Comparison of ENCODE assay signal across 14 mouse cellular contexts in the genomic region with DNA sequence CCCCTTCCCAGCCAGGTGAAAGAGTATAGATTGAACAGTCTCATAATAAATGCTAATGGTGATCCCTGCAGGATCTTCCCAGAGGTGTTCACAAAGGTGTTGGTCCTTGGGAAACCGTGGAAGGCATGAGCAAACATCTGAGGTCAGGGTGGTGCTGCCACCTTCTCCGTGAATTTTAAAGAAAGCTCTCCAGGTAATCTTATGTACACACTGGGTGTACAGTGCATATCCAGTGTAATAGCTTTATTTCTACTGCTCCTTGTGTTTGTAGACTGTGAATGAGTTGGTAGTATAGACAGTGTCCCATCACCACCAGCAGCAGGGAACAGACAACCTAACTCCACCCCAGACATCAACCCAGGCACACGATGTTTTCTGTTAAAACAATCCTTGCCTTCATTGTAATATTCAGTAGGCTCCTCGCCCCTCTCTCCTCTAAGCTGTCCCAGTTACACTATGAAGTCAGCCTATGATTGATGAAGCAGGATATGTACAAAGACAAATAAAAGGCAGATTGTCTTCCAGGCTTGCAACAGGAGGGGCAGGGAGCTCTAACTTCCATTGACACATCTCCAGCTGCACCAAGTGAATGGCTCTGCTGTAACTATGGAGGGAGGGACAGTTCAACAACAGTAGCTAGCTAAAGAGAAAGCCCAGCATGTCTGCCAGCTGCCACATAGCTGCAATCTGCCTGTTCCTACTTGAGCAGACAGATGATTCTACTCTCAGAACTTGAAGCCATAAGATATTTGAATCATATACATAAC. TPM values are rescaled to one million over a fixed set of nuclear protein-coding genes. Genes with fewer than 3 reads are reported as not detected.
A peak's percentile ranks its signal among the peaks of the same experiment; 100 is the strongest.
DNase-seq lines count a peak whose midpoint lies in the region; ATAC-seq lines count a peak whose summit lies in the region.
"Had no signal": no experiment of that assay in that cellular context is flagged by ENCODE, and none has a peak within 500 bp of the region (broad histone marks: within the 10 kb centered on the region; RNA-seq: fewer than 3 reads in every experiment).

No protein-coding gene starts in this region.

- H3K36me3 ChIP-seq in intestine, embryonic 15.5 days = no peaks in the 10 kb centered on the region
- no peaks in the 10 kb centered on the region for H3K36me3 ChIP-seq in kidney, embryonic 14.5 days (ENCODE audit: control insufficient read depth, insufficient read depth, low read length)
- H3K36me3 ChIP-seq: heart, embryonic 10.5 days had no signal

- H3K4me3 ChIP-seq in intestine, embryonic 15.5 days (replicated peaks) = no peak overlapping the region
- no peak overlapping the region for H3K4me3 ChIP-seq in kidney, embryonic 14.5 days (ENCODE audit: low read length)
- H3K4me3 ChIP-seq: heart, embryonic 10.5 days had no signal

- intact Hi-C loops in left cerebral cortex, postnatal 14 days (cut with DNase I) = no loop called here
- intact Hi-C loops in left cerebral cortex, postnatal 4 days (cut with DNase I) = no loop called here

- H3K4me1 ChIP-seq in intestine, embryonic 15.5 days (replicated peaks) = no peaks in the 10 kb centered on the region
- no peaks in the 10 kb centered on the region for H3K4me1 ChIP-seq in kidney, embryonic 14.5 days (ENCODE audit: control insufficient read depth, insufficient read depth, low read length)
- H3K4me1 ChIP-seq: heart, embryonic 10.5 days had no signal

- peak; percentile 11 for DNase-seq in embryo, embryonic 10 days (ENCODE audit: low spot score)
- DNase-seq in embryo, embryonic 10.5 days (ENCODE audit: low spot score) = no peak
- DNase-seq in left cerebral cortex, postnatal 14 days (ENCODE audit: low spot score in 2 of 2) = peak; percentile 11 to 57
- DNase-seq in left cerebral cortex, postnatal 4 days = no peak
- DNase-seq in Muller cell, postnatal 12 days (ENCODE audit: inconsistent ontology term) = peak; percentile 38
- no peak for DNase-seq in adrenal gland, postnatal 25 days
- DNase-seq: heart, postnatal 4 days; kidney, postnatal 36 days; spleen, adult 18-20 months; thymus, postnatal 14 days had no signal

- WGBS in intestine, embryonic 15.5 days = 39% methylated on average over 4 of the region's 4 CpGs
- 62% methylated on average over 4 of the region's 4 CpGs for WGBS in kidney, embryonic 14.5 days

- H3K9ac ChIP-seq in intestine, embryonic 15.5 days = no peak overlapping the region
- H3K9ac ChIP-seq in kidney, embryonic 14.5 days (ENCODE audit: low read depth, low read length) = no peak overlapping the region

- H3K9me3 ChIP-seq in intestine, embryonic 15.5 days = no peaks in the 10 kb centered on the region
- H3K9me3 ChIP-seq in kidney, embryonic 14.5 days (ENCODE audit: control insufficient read depth, low read length) = no peaks in the 10 kb centered on the region
- H3K9me3 ChIP-seq: heart, embryonic 10.5 days had no signal

- no peaks in the 10 kb centered on the region for H3K27me3 ChIP-seq in intestine, embryonic 15.5 days (replicated peaks)
- H3K27me3 ChIP-seq in kidney, embryonic 14.5 days (ENCODE audit: control insufficient read depth, insufficient read depth, low read length) = no peaks in the 10 kb centered on the region

- H3K27ac ChIP-seq in intestine, embryonic 15.5 days = no peak overlapping the region
- no peak overlapping the region for H3K27ac ChIP-seq in kidney, embryonic 14.5 days (ENCODE audit: low read depth, low read length)
- H3K27ac ChIP-seq: heart, embryonic 10.5 days had no signal

- H3K4me2 ChIP-seq in intestine, embryonic 15.5 days (replicated peaks) = no peak overlapping the region
- no peak overlapping the region for H3K4me2 ChIP-seq in kidney, embryonic 14.5 days (replicated peaks; ENCODE audit: low read depth, low read length)

- peak; percentile 28; the same call in 1 of the 2 replicates for ATAC-seq in intestine, embryonic 15.5 days
- ATAC-seq in kidney, embryonic 14.5 days (ENCODE audit: low FRiP score, low TSS enrichment) = no peak
- ATAC-seq: activated CD4-positive, CD25-positive, alpha-beta regulatory T cell, adult 4 months had no signal

RNA-seq across cellular contexts. Expression of a gene that starts 30.5 kb away (rescaled TPM):
- total RNA-seq in left cerebral cortex, postnatal 14 days (2021) = not detected
- total RNA-seq in left cerebral cortex, postnatal 4 days (2021) = not detected
- polyA plus RNA-seq in intestine, embryonic 15.5 days (2015; fragmentation: Nextera tagmentation; extraction: Ambion mirVana) = 0.11 and 0.18 TPM in 2 replicates
- not detected in 2 replicates for total RNA-seq in adrenal gland, postnatal 25 days (2021)
- polyA plus RNA-seq in kidney, embryonic 14.5 days (2014; fragmentation: Nextera tagmentation; extraction: Ambion mirVana) = 0.17 and 0.23 TPM in 2 replicates
- polyA plus RNA-seq: activated CD4-positive, CD25-positive, alpha-beta regulatory T cell, adult 4 months had no signal

Comparison
In these comparisons a context has a peak if more than half of its experiments do, and no peak if none do; other contexts are left out.
1. DNase-seq: peak in embryo, embryonic 10 days (single experiment), left cerebral cortex, postnatal 14 days (2 of 2) and Muller cell, postnatal 12 days (single experiment); none in embryo, embryonic 10.5 days (single experiment), left cerebral cortex, postnatal 4 days (single experiment) and adrenal gland, postnatal 25 days (single experiment).